Mouse (Mus musculus) testis, adult 2 months (tissue): Measurements from ENCODE around the gene Minos1.

Experiments
- CTCF ChIP-seq: fragments of 200-500 bp; IDR thresholded peaks from 2 replicates; pipeline ENCODE4 v1.5.1; 2012; ENCODE audit warnings: low read depth, mild to moderate bottlenecking, inconsistent platforms, low read length, moderate library complexity; ENCODE audit not compliant: control insufficient read depth, insufficient read depth, insufficient replicate concordance
- POLR2A ChIP-seq: fragments of 200-500 bp; IDR thresholded peaks from 2 replicates; pipeline ENCODE4 v1.6.1; 2012; ENCODE audit warnings: low read depth, mild to moderate bottlenecking, inconsistent platforms, low read length, moderate library complexity; ENCODE audit not compliant: control insufficient read depth

GRCm38 (mm10) chr4:139075915-139076314 lies 55.0 kb downstream of the Minos1 start:
- TF ChIP-seq POLR2A: no peak
- TF ChIP-seq CTCF: no peak
